Mouse (Mus musculus) kidney, adult 2 months (tissue): ENCODE results near the gene Asgr1. TPM values are rescaled to one million over a fixed set of nuclear protein-coding genes. Genes with fewer than 3 reads are reported as not detected.
A peak's percentile ranks its signal among the peaks of the same experiment; 100 is the strongest.

Source experiments
- DNase-seq: peaks from one replicate; pipeline ENCODE4 v3.0.0; 2021
- H3K27ac ChIP-seq: fragments of 200-500 bp; 2 replicates; pipeline ENCODE4 v1.5.1; 2012; ENCODE audit warnings: low read depth, low read length, control low read depth, inconsistent platforms; ENCODE audit not compliant: insufficient read depth
- H3K27me3 ChIP-seq: fragments of 200-500 bp; replicated peaks from 2 replicates; pipeline ENCODE4 v1.6.1; 2012; ENCODE audit warnings: mild to moderate bottlenecking, moderate library complexity, low read length, inconsistent platforms; ENCODE audit not compliant: control insufficient read depth, insufficient read depth
- H3K36me3 ChIP-seq: fragments of 200-500 bp; 2 replicates; pipeline ENCODE4 v1.6.1; 2012; ENCODE audit warnings: mild to moderate bottlenecking, moderate library complexity, low read length, inconsistent platforms; ENCODE audit not compliant: control insufficient read depth, insufficient read depth
- H3K4me1 ChIP-seq: fragments of 200-500 bp; 2 replicates; pipeline ENCODE4 v1.6.1; 2011; ENCODE audit warnings: low read length; ENCODE audit not compliant: control insufficient read depth, insufficient read depth
- H3K4me3 ChIP-seq: fragments of 200-500 bp; 2 replicates; pipeline ENCODE4 v1.5.1; 2011; ENCODE audit warnings: mild to moderate bottlenecking, low read depth, low read length, control low read depth; ENCODE audit not compliant: insufficient read depth
- CTCF ChIP-seq: fragments of 200-500 bp; conservative IDR thresholded peaks from 2 replicates; pipeline ENCODE4 v1.5.1; 2011; ENCODE audit warnings: low read depth, mild to moderate bottlenecking, control low read depth, low read length, moderate library complexity, mixed read lengths; ENCODE audit not compliant: insufficient read depth, insufficient read length
- POLR2A ChIP-seq: fragments of 200-500 bp; IDR thresholded peaks from one replicate; pipeline ENCODE4 v1.6.1; 2011; ENCODE audit warnings: low read depth, low read length, control low read depth
- WGBS: fragments of 180-500 bp; shearing (Covaris S2); methylation state at CpG from one replicate; pipeline ENCODE4 v1.1.7; 2018; 5-methylcytosine and 5-hydroxymethylcytosine counted together
- polyA plus RNA-seq: library from polyadenylated mRNA; depleted of rRNA; stranded (reverse); fragments of >200 nt; gene quantifications from 2 replicates; pipeline ENCODE4 v1.2.3, GENCODE M21; 2012

The Asgr1 gene
- polyA plus RNA-seq, 1 experiment = 0.25 TPM

DNA sequence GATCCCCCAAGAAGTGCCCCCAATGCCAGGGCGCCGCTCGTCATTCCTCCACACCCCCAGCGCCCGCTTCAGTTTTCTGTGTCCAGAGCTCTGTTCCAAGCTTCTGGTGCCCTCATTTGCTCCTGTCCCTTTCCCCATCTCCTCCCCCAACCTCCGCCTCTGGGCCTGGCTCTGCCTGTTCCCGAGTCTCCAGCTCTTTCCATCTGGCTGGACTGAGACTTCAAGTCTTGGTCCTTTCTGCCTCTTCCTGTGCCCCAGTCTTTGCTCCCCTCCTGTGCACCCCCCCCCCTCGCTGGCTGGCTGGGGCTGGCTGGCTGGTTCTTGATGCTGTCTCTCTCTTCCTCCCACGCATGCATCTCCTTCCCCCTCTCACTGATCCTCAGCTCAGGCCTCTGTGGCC, 26.5 kb upstream of the Asgr1 start:
- no peaks in the 10 kb centered on the region for H3K36me3 ChIP-seq
- no peaks in the 10 kb centered on the region for H3K4me1 ChIP-seq
- no peak for DNase-seq
- 45% methylated on average over 9 of the region's 9 CpGs for WGBS
- H3K4me3 ChIP-seq = no peak overlapping the region
- H3K27me3 ChIP-seq = no peaks in the 10 kb centered on the region
- TF ChIP-seq CTCF = no peak
- H3K27ac ChIP-seq = no peak overlapping the region

DNA sequence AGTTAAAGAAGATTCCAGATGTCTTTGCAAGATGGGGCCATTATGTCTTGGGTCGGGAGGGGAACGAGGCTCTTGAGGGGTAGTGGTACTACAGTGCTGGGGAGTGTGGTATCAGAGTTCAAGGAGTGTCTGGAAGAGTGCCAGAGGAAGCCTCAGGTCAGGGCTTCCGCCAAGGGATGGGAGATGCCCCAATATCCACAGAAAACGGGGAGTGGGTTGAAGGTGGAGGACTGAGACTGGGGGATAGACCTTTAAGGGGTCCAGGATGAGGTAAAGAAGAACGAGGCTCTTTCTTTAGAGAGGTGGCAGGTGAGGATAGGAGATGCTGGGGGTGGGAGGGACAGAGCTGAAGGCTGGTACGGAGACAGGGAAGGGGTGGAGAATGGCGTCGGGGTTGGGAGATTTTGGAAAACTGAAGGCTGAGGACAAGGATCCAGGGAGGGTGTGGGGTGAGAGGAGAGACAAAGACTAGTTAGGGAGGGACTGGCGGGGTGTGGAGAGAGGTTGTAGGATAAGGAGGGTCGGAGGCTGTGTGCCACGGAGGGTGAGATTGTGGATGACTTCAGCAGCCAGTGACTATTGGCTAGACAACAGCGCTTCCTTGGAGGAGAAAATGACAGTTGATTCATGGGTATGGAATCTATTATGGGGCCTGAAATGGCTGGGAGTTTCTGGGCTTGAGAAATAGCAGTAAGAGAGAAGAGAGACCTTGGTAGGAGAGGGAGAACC, 25.3 kb upstream of the Asgr1 start:
- Histone ChIP-seq H3K4me1 (no peaks in the 10 kb centered on the region), H3K27ac (no peak overlapping the region), H3K27me3 (no peaks in the 10 kb centered on the region), H3K36me3 (no peaks in the 10 kb centered on the region), H3K4me3 (no peak overlapping the region)
- 24% methylated on average over 12 of the region's 12 CpGs for WGBS
- no peak for TF ChIP-seq CTCF
- no peak for TF ChIP-seq POLR2A
- DNase-seq = no peak

DNA sequence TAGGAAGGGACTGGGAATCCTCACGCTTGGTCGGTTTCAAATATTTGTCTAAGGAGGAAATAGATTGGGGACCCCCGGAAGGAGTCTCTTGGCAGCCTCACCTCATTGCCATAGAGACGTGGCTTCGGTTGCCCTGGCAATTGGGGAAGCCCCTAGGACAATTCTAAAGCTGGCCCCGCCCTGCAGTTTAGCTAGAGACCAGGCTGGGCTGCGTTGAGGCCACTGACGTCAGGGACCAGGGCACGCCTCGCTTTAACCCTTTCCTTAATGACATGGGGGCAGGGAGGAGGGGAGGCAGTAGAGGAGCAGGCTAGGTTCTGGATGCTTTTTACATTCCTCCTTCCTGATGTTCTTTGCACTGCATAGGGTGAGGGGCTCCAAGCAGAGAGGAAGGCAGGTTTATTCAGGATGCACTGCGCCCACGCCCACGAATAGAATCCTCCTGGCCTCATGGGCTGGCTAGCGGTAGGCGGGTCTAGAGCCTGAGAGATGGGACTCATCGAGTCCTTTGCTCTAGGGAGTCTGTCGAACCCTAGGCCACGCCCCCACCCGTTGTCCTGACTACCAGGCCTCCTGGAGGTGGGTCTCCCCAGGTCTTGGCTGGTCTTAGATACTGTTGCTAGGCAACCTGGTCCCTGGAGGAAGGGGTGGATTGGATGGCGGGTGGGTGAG, 24.6 kb upstream of the Asgr1 start:
- no peak overlapping the region for H3K27ac ChIP-seq

DNA sequence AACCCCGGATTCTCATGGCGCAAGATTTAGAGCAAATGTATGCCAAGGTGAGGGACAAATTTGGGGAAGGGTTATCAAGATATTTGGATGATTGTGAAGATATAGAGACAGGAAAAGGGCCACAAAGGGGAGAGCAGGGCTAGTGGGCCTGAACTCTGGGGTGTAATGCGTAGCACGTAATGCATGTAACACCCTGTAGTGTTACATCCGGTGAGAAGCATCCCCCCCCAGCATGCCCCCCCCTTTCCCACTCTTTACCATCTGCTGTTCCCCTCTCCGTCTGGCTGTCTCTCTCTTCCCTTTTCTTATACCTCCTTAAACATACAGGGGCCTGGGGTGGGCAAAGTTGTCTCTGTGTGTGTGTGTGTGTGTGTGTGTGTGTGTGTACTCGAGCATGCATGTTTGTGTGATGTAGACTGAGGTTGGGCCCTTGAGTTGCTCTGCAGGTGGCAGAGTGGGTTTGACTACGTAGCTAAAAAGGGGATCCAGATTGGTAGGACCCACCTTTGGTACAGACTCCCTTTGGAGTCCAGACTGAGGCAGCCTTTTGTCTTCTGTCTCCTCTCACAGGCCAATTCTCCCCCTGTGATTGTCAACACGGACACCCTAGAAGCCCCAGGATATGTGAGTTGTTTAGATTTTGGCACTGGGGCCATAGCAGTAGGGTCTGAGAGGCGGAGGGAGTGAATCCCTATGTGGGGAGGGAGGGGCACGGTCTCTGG, 23.9 kb upstream of the Asgr1 start:
- H3K27ac ChIP-seq = no peak overlapping the region
- no peak for DNase-seq
- no peaks in the 10 kb centered on the region for H3K27me3 ChIP-seq
- H3K36me3 ChIP-seq = no peaks in the 10 kb centered on the region
- TF ChIP-seq CTCF (no peak), POLR2A (no peak)
- H3K4me3 ChIP-seq = no peak overlapping the region
- WGBS = 57% methylated on average over 11 of the region's 11 CpGs
- no peaks in the 10 kb centered on the region for H3K4me1 ChIP-seq

More for the DNA sequence above, 24.6 kb upstream of the Asgr1 start:
- Histone ChIP-seq H3K27me3 (no peaks in the 10 kb centered on the region), H3K4me1 (no peaks in the 10 kb centered on the region), H3K4me3 (no peak overlapping the region), H3K36me3 (no peaks in the 10 kb centered on the region)
- DNase-seq = peak; percentile 36
- TF ChIP-seq CTCF (no peak), POLR2A (no peak)
- 11% methylated on average over 20 of the region's 20 CpGs for WGBS

DNA sequence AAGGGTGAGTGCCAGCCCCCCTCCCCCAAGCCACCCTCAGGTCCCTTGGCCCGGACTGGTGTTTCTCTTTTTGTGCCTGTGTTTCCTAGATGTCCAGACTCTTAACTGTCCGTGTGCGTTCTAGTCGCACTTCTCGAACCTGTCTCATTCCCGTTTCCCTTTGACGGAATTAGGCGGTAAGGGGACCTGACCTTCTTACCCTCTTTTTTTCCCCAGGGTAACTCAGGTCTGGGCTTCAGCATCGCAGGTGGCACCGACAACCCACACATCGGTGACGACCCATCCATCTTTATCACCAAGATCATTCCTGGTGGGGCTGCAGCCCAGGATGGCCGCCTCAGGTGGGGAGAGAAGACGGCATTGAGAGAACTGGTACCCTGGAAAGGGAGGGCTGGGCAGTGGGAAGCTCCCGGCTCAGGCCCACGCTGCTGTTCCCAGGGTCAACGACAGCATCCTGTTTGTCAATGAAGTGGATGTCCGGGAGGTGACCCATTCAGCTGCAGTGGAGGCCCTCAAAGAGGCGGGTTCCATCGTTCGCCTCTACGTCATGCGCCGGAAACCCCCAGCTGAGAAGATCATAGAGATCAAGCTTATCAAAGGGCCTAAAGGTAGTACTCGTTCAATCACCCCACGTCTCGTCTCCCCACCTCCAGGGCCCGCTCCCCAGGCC, 23.1 kb upstream of the Asgr1 start:
- Histone ChIP-seq H3K4me3 (no peak overlapping the region), H3K36me3 (no peaks in the 10 kb centered on the region), H3K27me3 (no peaks in the 10 kb centered on the region), H3K4me1 (no peaks in the 10 kb centered on the region), H3K27ac (no peak overlapping the region)
- WGBS = 95% methylated on average over 28 of the region's 28 CpGs
- TF ChIP-seq CTCF = no peak
- TF ChIP-seq POLR2A = no peak
- no peak for DNase-seq

DNA sequence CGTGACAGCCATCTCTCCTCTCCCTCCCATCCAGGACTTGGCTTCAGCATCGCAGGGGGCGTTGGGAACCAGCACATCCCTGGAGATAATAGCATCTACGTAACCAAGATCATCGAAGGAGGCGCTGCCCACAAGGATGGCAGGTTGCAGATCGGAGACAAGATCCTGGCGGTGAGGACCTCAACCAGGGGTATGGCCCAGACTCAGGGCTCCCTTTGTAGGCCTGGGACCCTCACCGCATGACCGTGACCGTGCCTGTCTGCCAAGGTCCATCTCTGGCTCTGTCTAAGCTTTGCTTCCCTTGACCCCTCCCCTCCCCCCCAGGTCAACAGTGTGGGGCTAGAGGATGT, 22.6 kb upstream of the Asgr1 start:
- WGBS = 97% methylated on average over 11 of the region's 11 CpGs
- TF ChIP-seq CTCF = no peak
- no peak for TF ChIP-seq POLR2A
- Histone ChIP-seq H3K27ac (no peak overlapping the region), H3K36me3 (no peaks in the 10 kb centered on the region), H3K4me1 (no peaks in the 10 kb centered on the region), H3K4me3 (no peak overlapping the region), H3K27me3 (no peaks in the 10 kb centered on the region)
- no peak for DNase-seq

DNA sequence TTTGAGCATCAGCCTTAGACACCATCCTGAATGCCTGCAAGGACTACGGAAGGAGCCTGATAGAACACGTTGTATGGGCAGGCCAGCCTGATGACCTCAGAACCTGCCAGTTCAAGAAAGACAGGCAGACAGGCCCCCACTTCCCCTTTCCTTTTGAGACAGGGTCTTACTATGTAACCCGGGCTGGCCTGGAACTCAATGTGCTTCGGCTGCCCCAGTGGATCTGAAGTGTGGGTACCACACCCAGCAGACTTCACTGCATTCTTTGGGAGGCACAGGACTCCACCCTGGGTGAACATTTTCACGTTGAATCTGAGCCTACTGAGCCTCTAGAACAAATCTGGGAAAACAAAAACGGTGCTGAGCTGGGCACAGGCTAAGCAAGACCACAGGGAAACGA, 15.7 kb upstream of the Asgr1 start:
- H3K27me3 ChIP-seq = no peaks in the 10 kb centered on the region
- H3K4me3 ChIP-seq = no peak overlapping the region
- 63% methylated on average over 7 of the region's 7 CpGs for WGBS
- DNase-seq = no peak
- H3K4me1 ChIP-seq = no peaks in the 10 kb centered on the region
- H3K27ac ChIP-seq = 0 out of 2 replicates have a peak overlapping the region, but pooled peaks have one; percentile 19
- H3K36me3 ChIP-seq = no peaks in the 10 kb centered on the region
- TF ChIP-seq POLR2A = no peak
- no peak for TF ChIP-seq CTCF
